Mouse (Mus musculus): ENCODE measurements around the gene Hey2. TPM values are rescaled to one million over a fixed set of nuclear protein-coding genes. Genes with fewer than 3 reads are reported as not detected.
A peak's percentile ranks its signal among the peaks of the same experiment; 100 is the strongest.

Hey2 gene
- total RNA-seq (2015) (not detected in 2 replicates), total RNA-seq (2017) (not detected in 2 replicates)

DNA sequence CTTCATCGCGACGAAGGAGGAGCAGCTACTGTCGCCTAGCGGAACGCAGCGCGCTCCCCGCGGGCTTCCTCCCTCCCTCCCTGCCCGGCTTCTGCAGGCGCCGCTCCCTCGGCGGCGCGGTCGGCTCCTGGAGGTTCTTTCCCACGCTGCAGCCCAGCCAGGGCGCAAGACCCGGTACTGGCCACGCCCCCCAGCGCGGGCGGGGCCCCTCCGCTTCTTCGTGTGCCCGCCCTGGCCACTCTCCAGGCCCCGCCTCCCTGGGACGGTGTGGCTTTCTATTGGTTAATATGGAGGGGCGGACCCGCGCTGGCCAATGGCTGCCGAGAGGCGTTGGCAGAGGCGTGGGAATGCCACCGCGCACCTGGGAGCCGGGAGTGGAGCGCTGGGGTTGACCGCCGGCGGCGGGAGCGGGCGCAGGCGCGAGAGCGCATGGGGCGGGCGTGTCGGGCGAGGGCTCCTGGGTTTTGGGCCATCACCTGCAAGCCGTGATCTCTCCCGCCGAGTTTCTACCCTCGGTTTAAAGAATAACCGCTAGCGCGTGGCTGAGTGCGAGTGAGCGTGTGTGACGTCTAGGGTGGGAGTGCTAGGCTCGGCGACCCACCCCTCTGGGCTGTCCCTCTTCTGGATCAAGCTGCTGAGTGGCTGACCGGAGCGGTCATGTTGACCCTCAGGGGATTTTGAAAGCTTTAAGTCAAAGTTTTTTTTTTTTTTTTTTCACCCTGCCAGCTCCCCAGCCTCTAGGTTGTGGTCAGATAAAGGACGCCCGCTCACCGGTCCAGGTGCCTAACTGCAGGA lies at the start of gene Hey2:
Gene Hey2 (minus strand): TSS at position 159 of the 795 bp plus-strand sequence.
- ATAC-seq (ENCODE audit: poor library complexity, severe bottlenecking), result peak; percentile 94

DNA sequence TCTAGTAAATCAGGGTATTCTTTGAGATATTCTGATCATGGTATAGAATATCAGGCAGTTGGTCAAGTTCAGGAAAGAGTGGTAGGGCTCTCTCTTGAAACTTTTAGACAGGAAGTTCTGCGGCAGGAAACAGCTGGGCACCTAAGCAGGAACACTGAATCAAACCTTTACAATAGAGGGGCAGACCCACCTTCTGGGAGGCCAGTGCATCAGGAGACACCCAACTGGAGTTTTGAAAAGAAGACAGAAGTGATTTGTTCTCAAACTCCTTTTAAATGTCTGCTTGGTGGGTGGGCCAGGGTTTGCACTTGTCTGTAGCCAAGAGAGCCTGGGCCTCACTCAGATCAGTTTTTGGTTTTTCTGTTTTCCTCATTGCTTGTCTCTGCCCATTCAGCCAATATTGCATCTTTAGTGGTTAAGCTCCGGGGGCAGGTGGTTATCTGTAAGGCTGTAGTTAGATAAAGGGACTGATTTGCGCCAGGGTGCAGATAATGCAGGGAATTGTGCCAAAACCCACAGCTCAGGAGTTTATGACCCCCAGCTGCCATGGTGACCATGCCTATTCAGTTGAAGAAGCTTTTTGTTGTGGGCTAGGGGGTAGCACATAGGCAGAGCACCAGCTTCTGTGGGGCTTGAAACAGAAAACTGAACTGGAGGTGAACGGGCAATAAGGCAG lies 40.6 kb upstream of the Hey2 start:
- ATAC-seq (ENCODE audit: poor library complexity, severe bottlenecking), result no peak

DNA sequence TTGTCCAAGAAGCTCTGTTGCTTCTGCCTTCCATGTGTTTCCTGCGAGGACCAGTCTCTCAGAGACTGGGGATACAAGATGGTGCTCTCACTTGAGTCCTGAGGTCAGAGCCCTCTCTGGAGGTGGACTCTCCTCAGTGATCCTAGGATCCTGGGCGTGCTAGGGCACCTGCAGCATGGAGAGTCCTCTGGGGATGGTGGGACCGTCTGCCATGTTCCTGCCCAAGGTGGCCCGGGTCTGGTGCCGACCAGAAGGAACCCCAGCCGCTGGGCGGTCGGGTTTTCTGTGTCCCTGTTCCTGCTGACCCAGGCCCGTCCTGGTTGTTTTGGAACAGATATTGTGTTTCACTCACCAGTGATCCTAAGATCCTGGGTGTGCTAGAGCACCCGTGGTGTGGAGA lies 38.5 kb upstream of the Hey2 start:
- no peak for ATAC-seq (ENCODE audit: poor library complexity, severe bottlenecking)

DNA sequence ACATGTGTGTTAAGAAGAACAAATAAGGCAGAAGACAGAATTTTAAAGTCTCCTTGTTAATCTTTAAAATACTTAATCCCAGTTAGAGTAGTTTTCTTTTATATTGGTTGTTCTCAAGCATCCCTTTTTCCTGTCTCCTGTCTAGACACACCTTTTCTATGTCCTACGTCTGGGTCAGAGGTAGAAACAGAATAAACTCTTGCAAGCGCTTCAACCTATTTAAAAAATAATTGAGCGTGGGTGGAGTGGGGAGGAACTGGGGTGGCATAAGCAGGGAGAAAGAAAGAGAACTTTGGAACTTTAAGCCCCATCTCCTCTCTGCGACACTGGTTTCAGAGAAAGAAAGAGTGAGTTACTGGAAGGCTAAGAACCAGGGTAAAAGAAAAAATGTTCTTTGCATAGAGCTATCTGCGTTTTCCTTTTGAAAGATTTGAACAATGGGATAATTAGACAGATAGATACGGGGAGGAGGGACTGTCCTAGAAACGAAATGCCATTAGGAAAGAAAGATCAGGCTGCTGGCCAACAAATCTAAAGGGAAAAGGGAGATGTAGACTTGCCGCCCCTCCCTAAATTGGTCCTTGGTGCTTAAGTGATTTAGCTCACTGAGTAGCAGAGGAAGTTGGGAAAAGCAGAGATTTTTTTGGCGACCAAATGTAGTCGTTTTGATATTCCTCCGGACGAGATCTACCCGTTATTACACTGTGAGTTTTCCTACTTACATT lies 2.7 kb upstream of the Hey2 start:
- ATAC-seq (ENCODE audit: poor library complexity, severe bottlenecking), result no peak

DNA sequence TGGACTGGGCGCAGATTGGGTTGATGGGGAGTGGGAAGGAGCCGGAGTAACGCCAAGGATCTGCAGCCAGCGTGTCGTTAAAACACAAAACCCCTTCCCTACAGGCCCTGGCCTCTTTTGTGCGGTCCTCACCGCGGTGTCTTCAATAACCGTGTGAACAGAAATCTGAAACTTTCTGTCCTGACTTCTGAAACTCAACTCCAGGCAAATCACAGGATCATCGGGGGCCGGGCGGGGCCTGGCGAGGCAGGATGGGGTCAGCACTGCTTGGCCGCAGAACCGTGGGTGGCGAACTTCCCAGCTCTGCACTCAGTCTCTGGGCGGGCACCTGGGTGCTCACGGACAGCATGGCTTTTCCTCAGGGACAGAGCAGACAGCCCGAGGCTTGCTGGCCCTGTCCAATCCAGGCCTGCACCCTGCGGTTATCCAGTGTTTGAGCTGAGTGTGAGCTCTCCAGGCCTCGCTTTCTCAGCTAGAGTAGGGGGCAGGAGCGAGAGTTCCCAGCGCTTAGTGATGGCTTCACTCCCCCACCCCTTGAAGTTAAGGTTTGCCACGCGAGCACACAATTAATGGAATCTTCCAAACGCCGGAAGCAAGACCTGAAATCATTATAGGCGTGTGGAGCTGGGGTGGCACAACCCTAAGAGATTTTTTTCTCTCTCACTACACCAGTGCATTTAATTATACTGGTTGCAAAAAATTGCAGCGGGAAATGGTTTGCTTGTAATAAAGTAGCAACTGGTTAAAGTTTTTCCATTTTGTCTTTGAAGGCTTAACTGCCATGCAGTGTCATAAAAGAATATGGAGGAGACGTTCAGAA lies 1.8 kb upstream of the Hey2 start:
- ATAC-seq (ENCODE audit: poor library complexity, severe bottlenecking), result no peak

DNA sequence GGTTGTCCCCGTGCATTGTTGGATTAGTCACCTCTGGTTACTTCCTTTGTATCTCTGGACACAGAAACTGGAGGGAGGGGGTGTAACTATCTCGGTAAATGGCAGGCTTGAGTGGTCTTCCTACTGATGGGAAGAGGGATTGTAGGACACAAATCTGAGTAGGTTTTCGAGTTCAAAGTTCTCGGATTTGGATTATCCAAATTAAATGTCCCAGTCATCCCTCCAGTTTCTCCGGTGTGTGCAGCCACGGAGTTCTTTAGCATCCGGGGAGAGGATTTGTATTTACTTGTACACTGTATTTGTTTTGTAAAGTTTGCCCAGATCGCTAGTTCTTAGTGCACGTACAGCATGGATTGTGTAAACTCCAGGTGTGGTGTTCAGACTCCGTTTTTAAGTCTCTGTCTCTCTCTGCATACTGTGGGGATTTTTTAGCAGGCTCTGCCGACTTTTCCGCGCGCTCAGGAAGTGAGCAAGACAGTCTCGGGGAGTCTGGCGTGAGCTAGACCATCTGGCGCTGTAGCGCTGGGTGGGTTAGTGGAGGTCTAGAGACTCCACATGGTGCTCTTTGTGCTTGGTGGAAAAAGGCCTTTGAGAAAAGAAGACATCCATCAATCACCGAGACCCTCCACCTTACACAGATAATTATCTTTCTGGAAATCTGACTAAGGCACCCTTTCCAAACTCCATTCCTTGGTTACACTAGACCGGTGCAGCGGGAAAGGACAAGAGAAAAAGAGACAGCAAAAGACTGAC lies 1.0 kb upstream of the Hey2 start:
- no peak for ATAC-seq (ENCODE audit: poor library complexity, severe bottlenecking)

DNA sequence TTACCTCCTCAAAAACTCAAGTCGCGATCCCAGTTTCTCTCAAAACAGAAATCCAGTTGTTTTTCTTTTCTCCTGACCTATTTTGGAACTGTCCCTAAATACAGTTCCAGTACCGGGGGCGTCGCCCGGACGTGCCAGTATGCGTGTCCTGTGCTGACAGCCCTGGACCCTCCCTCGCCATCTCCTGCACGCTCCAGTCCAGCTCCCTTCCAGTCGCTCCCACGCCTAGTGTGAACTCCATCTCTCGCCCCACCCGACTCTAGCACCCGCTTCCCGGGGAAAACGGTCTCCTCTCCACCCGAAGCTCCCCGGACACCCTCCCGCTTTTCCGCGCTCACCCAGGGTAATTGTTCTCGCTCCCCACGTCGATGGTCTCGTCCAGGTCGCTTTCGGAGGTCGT lies 373 bp downstream of the Hey2 start:
- ATAC-seq (ENCODE audit: poor library complexity, severe bottlenecking), result peak; percentile 7

DNA sequence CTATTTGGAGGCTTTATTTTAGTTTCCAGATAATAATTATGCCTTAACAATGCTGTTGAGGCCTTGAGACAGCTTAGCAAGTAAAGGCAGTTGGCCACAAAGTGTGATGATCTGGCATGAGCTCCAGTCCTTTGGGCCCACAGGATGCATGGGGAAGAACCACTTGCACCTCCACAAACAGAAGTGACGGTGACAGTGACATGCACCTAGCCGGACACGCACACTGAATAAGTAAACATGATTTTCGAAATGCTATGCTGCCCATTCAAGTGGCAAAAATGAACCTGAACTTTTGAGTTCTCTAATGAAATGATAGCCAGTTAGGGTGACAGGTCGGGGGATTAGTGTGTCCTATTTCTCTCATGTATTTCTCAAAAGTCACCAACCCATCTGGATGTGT lies 1.8 kb downstream of the Hey2 start:
- ATAC-seq (ENCODE audit: poor library complexity, severe bottlenecking), result no peak

DNA sequence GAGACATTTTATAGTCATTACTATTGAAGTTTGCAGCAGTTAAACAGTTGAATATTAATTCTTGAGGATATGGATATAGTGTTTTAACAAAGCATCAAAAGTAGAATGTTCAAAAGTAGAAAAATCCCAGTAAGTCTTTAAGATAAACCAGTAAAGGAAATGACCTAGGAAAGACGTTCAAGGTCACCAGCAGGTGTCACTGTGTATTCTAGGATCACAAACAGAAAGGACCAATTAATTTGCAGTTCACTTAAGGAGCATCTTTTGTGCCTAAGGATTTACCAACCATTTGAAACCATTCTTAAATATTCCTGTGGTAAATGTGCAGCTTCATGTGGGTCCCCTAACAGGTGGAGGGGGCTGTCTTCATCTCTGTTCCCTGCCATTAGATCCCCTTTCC lies 4.4 kb downstream of the Hey2 start:
- no peak for ATAC-seq (ENCODE audit: poor library complexity, severe bottlenecking)

DNA sequence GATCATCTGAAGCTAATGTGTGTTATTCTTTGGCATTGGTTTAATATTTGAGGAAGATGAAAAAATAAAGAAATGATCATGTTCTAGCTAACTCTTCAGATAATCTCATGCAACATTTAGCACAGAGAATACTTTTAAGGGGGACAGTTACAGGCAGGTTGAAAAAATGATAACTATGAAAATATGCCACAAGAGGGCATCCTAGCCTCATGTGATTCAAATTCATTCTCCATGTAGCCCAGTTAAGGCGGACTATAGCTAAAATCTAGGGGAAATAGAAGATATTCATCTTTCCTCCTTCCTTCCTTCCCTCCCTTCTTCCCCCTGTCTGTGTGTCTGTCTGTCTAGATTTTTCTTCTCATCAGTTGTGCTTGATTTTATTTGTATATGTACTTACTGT lies 17.6 kb downstream of the Hey2 start:
- ATAC-seq (ENCODE audit: poor library complexity, severe bottlenecking), result no peak

DNA sequence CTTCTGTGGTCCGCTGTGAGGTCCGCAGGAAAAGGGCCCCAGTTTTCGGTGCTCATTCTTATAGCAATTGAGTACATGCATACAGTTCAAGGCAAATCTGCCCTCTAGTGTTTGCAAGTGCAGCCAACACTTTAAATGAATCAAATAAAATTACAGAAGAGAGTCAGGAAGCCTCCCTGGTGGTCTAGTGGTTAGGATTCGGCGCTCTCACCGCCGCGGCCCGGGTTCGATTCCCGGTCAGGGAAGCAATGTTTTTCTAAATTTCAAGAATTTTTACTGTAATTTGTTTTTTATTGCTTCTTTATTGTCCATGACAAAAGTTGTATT lies 31.7 kb downstream of the Hey2 start:
- peak; percentile 97 for ATAC-seq (ENCODE audit: poor library complexity, severe bottlenecking)

DNA sequence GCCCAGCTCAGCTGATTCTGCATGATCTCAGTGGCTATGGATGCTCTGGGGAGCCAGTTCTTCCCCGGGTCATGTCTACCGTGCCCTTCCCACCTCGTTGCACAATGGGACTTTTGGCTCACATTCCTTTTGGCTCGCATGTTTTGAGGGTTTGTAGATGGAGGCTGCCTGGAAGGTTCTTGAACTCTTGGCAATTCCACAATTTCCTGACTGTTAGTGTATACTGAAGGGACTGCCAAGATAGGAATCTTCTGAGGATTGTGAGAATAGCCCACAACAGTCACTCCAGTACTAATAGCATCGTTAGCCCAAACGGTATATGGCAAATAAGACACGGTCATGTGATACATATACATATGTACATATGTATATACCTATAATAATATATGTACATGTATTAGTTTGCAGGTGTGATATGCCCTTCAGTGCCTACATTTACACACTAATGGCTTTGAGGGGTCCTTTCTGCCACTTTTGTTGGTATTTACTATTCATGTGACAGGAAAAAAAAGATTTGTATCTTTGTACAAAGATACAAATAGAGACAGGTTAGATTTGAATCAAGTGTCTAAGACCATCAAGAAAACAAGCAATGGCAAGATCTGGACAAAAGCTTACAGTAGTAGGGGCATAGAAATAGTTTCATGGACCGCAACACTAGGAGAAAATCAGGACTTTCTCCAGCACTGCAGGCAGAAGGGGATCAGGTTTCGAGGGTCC lies 32.2 kb downstream of the Hey2 start:
- peak; percentile 28 for ATAC-seq (ENCODE audit: poor library complexity, severe bottlenecking)

DNA sequence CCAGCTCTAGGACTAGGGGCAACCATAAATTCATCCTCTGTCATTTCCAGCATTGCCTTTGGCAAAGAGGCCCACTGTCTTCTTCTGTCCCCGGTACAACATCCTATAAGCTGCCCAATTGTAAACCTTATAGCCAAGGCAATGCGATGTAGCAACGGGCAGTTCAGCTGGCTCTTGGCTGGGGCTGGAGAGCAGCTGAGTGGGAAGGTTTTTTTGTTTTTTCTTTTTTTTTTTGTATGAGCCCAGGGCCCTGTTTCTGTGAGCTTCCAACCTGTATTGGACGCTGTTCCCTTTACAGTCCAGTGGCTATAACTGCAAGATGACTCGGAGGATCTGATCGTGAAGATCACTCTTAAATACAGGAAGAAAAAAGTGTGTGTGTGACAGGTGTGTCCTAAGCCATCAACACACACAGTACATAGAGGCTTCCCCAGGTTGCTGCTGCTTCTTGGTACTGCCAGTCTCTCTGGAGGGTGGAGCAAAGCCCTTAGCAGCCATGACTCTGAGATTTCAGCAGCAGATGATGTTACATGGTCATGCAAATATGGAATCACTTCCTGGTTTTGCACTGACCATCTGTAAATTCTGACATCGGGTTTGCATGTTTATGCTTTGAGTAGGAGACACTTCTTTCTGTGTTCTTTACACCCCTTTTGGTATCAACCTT lies 38.9 kb downstream of the Hey2 start:
- peak; percentile 62 for ATAC-seq (ENCODE audit: poor library complexity, severe bottlenecking)

DNA sequence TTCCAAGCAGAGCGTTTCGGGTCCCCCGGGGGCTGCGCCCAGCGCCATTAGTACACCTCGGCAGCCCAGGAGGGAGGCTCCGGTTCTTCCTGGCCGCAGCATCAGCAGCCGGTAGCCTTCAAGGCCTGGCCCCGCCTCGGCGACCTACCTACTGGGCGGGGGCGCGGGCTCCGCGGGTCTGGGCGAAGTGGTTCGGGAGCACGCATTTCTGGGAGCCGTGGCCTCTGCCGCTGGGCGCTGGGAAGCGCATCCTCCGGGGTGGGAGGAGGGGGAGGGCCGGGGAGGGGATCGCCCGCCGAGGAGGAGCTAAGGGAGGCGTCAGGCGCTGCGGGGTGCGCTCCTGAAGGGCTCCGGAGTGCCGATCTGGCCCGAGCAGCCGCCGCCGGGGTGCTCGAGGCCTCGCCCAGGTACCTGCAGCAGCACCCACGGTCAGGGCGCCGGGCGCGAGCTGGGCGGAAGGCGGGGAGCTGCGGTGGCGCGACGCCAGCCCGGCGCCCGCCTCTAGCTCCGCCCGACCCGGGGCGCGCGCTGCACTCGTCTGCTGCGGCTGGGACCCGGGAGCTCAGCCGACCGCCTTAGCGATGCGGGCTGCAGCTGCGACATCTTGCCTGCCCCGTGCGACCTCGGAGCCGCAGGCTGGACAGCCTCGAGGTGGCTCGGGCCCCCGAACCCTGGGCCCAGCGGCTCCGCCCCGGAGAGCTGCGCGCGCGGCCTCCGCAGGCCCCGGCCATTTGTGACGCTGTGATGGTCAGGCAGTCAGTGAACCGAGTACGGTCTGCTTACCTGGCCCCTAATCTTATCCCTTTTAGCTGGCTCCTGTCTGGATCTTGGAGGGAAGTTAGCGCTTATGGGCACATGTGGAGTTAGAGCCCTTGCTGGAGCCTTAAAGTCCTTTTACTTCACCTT lies 39.7 kb downstream of the Hey2 start, which contains the start of gene Ncoa7:
Gene Ncoa7 (minus strand): TSS at position 646 of the 906 bp plus-strand sequence.
- peak; percentile 66 for ATAC-seq (ENCODE audit: poor library complexity, severe bottlenecking)

DNA sequence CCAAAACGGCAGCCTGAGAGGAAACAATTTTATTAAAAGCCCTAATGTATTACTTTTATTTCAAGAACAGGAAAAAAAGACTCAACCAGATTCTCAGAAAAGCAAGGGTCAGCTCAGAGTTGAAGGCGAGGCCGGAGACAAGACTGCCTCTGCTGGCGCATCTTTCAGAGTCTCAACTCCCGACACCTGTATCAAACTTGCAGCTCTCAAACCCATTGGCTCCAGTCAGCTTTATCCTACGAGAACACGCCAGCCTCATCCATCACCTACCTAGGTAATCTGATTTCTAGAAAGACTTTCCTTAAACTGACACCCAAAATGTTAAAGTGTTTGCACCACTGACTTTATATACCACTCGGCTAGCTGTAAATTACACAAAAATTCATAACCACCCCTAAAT lies 40.6 kb downstream of the Hey2 start:
- ATAC-seq (ENCODE audit: poor library complexity, severe bottlenecking), result no peak

DNA sequence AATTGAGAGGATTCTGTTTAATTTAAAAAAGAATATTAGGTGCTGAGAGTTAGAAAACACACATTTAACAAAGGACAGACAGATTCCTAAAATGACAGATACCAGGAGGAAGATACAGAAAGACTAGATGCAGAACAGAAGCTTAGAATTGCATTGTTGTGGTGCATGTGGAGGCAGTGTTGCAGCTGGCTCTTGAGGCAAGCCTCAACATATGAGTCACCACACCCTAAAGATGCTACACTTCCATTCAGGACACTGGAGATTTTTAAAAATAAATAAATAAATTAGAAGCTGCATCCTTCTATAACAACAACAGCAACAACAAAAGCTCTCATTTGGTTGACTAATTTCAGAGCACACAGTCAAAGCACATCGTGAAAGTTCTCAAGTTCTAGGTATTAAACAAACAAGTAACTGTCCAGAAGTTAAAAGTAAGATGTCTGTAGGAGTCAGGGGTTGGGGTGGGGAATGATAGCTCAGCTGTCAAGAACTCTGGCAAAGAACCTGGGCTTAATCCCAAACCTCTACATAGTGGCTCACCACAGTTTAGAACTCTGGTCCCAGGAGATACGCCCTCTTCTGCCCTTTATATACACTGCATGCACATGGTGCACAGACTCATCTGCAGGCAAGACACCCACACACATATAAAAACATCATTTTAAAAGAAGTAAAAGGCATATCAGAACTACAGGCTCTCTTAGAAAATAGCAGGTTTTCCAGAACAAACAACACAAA lies 42.7 kb downstream of the Hey2 start:
- no peak for ATAC-seq (ENCODE audit: poor library complexity, severe bottlenecking)
